Mouse (Mus musculus): ENCODE data around the gene Fam160a2.

Fam160a2 gene

DNA sequence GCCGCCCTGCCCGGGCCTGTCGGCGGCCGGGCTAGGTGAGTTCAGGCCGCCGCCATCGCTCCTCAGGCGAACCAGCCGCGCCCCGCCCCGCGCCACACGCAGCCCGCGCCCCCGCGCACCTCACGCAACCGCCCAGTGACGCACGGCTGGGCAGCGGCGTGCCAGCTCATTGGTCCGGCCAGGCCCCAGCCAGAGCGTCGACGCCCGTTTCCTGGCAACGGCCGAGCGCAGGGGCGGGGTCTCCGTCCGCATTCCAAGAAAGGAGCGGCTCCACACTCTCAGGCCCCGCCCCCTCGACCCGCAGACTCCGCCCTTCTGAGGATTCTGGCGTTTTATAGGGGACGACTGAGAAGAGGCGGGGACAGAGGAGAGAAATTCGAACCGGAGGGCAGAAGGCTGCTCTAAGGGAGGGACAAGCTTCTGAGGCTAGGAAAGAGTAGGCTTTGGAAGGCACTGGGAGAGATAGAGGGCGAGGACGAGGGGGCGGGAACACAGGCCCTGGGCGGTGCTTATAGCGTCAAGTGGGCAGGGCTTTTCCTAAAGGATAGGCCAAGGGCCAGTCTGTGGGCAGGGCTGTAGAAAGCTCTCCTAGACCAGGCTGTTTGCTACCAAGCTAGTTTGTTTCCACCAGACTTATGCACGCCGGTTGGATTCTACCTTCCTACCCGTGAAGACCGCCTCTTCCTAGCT lies at the start of gene Fam160a2:
Gene Fam160a2, minus strand, starts transcription at position 120 of the 690 bp plus-strand sequence.
- peak; percentile 99 for DNase-seq (ENCODE audit: low spot score in 2 of 2)

DNA sequence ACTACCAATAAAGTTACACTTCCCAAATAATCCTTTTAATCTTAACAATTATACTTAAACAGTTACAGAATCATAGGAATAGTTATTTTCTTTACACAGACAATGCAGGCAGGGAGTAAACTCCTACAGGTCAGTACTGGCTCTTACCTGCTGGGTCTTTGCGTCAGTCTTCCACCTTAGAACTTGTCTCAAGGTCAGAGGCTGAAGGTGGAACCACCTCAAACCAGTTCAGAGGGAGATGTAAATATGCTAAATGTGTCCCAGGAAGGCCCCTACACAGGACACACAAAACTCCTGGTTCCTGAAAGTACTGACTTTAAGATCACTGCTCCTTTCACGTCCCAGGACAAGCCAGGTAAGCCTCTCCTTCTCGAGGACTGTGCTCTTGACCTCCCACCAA lies 45.2 kb upstream of the Fam160a2 start:
- no peak for DNase-seq (ENCODE audit: low spot score in 2 of 2)

DNA sequence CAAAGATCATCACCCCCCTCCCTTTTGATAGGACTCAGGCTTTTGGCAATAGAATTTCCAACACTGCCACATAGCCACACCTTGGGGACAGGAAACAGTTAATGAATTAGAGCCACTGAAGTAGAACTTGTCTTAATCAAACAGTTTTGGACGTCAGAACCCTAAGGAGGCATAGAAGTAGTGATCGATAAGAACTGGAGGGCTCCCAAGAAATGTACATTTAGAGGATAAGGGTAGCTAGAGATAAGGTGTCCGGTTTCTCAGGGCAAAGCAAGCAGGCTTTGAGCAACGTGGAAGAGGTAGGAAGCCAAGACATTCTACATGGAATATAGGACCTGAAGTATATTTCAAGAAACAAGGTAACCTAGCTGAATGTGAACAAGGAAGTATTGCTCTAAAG lies 41.6 kb upstream of the Fam160a2 start:
- no peak for DNase-seq (ENCODE audit: low spot score in 2 of 2)

DNA sequence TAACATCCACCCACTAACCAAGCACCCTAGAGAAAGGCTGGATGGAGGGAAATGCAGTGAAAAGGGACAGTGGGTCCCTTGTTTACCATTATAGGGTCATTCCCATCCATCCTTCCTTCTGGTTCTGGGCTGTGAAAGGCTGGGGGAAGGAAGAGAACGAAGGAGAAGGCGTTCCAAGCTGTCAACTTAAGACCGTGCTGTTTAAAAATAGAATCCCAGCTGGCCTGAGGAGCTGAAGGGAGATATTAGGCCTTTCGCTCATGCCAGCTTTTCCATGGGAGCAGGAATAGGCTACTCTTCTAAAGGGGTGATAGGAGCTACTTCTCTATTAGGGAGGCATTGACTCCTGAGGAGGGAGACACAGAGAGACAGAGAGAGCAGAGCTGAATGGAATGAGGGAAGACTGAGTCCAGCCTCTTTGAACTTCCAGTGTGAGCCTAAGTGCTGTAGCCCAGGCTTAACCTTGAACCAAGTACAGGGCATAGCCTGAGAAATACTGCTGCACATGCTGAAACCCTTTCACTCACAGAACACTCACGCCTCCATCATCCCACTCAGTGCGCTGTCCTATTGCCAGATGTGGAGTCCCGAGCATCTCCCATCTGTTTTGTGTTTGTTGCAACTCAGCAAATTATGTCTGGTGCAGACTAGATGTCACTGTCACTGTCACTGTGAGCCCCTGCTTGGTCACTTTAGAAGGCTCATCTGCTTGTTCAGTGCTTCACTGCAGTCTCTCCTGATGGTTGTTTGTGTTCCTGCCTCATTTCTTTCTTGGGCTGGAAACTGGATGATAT lies 38.3 kb upstream of the Fam160a2 start:
- peak in 1 of 2 experiments; percentile 72 for DNase-seq (ENCODE audit: low spot score in 2 of 2)

DNA sequence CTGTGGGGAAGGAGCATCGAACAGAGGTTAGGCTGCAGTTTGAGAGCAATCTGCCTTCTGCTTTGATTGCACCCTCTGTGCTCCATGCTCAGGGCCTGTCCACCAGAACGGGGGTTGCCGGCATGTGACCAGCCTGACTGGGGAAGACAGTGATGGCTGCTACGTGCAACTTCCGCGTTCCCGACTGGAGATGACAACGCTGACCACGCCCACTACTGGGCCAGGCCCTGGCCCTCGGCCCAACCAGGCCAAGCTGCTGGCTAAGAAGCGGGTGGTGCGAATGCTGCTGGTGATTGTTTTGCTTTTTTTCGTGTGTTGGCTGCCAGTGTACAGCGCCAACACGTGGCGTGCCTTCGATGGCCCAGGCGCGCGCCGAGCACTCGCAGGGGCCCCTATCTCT lies 34.9 kb upstream of the Fam160a2 start:
- DNase-seq (ENCODE audit: low spot score in 2 of 2) = no peak

DNA sequence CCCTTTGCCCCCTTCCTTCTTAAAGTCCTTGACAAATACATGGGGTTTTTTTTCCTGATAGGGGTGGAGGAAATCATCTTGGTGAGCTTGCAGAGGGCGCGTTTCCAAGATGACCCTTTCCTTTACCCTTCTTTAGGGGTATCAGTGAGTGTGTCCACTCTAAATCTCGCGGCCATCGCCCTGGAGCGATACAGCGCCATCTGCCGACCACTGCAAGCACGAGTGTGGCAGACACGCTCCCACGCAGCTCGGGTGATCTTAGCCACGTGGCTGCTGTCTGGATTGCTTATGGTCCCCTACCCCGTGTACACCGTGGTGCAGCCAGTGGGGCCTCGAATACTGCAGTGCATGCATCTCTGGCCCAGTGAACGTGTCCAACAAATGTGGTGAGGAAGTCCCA lies 34.0 kb upstream of the Fam160a2 start:
- no peak for DNase-seq (ENCODE audit: low spot score in 2 of 2)

DNA sequence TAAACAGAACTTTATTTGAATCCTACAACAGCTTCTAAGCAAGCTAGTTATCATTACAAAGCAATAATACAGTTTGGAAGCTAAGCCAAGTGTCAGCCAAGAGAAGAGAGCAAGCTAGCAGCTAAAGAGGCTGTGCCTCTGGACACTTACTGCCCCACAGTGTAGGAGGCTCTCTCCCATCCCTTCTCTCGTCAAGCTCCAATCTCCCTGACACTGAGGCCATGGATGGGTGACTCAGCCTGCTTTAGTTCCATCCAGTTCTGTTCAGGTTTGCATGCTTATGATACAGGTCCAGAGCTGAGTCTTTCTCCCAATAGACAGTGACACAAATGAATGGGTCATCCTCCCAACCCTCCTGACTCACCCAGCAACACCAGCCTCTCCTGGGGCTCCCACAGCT lies 32.2 kb upstream of the Fam160a2 start:
- no peak for DNase-seq (ENCODE audit: low spot score in 2 of 2)

DNA sequence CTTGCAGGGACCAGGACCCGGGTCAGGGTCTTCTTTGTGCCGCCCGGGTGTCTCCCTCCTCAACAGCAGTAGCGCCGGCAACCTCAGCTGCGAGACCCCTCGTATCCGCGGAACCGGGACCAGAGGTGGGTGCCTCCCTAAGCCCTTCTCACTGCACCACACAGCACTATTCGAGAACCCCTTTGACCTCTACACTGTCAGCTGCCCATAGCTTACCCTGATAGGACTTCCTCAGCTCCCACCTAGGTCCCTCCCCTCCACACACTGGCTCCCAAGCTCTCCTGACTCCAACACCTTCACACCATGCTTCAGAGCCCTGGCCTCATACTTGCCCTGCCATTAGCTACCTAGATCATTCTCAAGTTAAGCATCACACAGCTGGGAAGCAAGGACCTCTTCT lies 26.2 kb upstream of the Fam160a2 start:
- DNase-seq (ENCODE audit: low spot score in 2 of 2) = no peak

DNA sequence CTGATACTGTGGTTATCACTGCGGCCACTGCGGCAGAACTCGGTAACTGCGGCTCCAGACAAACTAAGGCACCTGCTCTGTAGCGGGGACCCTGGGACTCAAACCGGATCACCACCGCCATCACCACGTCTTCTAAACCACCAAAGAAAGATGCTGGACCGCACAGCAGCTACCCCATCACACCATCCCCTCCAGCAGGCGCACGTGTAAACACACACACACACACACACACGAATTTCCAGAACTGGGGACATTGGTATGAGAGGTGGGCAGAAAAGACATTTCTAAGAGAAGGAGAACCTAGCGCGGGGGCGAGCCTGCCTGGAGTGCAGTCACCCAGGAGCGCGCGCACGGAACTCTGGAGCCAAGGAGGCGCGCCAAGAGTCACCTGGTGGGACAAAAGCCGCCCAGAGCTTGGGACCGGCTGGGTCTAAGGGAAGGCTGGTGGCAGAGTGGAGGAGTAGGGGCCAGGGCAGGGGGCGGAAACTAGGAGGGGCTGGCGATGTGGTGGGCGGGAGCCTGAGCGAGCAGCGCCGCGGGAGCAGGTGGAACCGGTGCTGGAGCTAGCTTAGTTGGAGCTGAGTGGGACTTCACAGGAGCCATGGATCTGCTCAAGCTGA lies 25.7 kb upstream of the Fam160a2 start, which contains the start of gene Cckbr:
Gene Cckbr, plus strand, starts transcription at position 308 of the 620 bp plus-strand sequence.
- peak; percentile 66 for DNase-seq (ENCODE audit: low spot score in 2 of 2)

DNA sequence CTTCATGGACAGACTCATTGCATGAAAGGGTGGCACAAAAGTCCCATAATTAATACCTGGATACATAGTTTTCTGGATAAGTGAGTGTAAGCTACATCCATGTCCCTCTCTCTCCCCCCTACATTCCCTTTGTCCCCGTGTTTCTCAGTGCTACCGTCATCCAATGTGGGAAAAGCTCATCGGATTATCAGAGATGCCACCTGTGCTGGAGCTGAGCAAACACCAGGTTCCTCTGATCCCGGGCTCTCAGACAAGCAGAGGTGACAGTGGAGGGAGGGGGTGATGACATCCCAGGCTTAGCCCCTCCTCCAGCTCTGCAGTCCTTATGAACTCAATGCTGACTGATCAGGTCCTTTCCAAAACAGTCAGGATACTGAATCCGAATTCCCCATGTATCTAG lies 24.5 kb upstream of the Fam160a2 start:
- no peak for DNase-seq (ENCODE audit: low spot score in 2 of 2)

DNA sequence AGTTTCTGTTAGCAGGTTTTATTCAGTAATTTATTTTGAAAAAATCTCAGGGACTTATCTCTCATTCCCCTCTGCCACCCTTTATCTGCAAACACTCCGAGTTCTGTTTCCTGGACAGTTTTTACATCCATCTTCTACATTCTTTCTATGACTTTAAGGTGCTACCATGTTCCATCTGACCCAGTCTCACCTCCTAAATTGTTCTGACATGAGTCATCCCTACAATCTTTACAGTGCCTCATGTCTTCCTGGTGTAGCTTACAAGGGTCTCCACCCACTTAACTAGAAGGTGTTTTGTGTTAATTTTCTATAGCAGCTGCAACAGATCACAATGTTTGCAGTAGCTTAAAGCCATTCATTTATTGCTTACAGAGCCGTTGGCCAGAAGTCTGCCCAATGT lies 21.0 kb upstream of the Fam160a2 start:
- DNase-seq (ENCODE audit: low spot score in 2 of 2) = no peak

DNA sequence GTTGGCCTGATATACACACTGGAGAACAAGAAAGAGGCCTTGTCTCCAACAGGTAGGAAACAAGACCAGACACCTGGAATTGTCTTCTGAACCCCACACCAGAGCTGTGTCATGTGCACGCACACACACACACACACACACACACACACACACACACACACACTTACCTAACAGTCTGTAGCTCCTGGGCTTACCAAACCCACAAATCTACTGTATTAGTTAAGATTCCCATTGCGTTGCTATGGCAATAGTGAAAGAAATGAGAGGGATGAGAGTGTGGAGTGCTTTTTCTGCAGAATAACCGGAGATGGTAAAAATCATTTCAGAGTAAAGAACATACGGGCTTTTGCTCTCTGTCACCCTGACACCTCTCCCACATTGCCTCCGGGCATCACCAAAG lies 18.3 kb upstream of the Fam160a2 start:
- no peak for DNase-seq (ENCODE audit: low spot score in 2 of 2)

DNA sequence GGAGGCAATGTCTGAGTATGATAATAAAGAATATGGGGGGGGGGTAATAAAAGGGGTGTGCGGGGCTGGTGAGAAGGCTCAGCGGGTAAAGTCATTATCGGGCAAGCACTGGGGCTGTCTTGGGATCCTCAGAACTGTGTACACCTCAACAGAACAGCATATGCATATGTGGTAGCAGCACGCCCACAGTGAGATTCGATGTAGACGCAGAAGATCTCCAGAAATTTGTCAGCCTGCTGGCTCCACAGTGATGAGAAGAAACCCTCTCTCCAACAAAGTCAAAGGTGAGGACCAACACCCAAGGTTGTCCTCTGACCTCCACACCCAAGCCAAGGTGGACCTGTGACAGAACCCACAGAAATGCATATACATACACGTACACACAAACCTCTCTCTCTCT lies 16.7 kb upstream of the Fam160a2 start:
- DNase-seq (ENCODE audit: low spot score in 2 of 2) = no peak

DNA sequence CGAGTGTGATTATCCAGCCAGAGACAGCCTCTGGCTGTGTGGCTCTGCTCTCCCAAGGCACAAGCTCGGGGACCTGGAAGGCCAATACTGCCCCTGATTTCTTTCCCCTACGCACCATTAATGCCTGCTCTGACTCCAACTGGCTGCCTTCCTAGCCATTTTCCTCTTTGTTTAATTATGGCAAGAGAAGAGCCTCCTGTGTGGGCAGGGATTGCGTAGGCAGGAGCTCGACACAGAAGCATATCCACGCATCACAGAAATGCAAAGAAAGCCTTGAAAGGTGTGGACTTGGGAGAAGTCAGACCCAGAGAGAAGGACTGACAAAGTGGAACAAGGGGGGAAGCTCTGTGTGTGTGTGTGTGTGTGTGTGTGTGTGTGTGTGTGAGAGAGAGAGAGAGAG lies 14.5 kb upstream of the Fam160a2 start:
- DNase-seq (ENCODE audit: low spot score in 2 of 2) = peak in 1 of 2 experiments; percentile 45

DNA sequence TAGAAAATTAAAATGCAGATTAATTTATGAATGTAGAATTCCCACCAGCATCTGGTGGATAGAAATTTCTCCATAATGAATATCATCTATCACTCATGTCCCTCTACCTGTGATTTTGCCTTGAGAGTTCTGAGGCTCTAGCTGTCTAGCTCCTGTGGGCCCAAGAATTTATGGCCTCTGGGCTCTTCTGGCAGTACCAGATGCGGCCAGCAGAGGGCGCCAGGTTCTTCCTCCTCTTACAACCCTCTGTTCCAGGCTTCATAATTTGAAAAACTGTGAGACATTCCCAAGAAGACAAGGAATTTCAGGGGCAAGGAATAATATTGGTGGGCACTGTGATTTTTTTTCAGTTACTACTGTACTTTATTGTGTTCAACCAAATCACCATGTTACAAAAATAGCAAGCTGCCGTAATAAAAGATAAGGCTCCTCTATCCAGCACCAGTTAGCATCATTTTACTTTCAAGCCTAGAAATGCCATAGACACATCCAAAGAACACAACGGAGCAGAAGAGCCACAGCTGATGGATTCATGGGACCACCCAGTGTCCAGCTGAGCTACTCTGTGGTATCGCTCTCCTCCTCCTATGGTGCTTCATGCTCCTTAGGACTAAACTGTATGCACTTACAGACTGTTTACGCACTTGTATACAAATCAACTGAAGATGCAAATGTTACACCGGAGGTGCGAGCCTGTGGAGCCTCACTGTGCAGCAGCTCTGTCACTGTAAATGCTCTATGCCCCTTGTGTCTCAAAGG lies 12.2 kb upstream of the Fam160a2 start:
- peak; percentile 82 to 94 for DNase-seq (ENCODE audit: low spot score in 2 of 2)

DNA sequence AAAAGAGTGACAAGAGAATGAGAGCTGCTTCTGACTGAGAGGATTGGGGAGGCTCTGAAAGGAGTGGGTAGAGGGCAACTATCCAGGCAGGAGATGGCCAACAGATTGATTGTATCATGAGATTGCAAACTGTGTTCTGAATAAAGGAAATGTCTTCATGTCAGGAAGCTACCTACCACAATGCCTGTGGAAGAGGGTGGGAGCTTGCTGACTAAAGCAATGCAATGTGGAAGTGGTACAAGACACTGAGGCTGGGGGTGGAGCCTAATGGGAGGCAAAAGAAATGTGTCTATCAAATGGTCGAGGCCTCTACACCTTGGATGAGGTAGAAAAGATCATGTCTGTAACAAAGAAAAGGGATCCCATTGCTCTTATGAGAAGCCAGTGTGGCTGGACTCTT lies 6.5 kb upstream of the Fam160a2 start:
- DNase-seq (ENCODE audit: low spot score in 2 of 2) = no peak

DNA sequence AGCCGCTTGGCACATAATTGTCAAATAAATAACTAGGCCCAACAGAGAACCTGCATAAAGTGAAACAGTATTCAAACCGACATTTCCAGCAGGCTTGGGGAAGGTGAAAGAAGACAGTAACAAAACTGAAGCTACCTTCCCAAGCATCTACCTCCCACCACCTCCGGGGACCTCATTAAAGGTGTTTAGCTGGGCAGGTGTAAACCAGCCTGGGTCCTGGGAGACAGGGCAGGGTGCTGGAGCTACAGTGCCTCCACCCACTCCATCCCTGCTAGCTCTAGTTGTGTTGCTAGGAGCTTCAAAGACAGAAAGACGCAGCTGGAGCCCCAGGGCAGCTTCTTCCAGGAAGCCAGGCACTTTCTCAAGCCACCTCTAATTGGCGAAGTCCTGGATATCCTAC lies 4.4 kb upstream of the Fam160a2 start, which contains the start of gene Cnga4:
Gene Cnga4, plus strand, starts transcription at position 301 of the 400 bp plus-strand sequence.
- no peak for DNase-seq (ENCODE audit: low spot score in 2 of 2)

DNA sequence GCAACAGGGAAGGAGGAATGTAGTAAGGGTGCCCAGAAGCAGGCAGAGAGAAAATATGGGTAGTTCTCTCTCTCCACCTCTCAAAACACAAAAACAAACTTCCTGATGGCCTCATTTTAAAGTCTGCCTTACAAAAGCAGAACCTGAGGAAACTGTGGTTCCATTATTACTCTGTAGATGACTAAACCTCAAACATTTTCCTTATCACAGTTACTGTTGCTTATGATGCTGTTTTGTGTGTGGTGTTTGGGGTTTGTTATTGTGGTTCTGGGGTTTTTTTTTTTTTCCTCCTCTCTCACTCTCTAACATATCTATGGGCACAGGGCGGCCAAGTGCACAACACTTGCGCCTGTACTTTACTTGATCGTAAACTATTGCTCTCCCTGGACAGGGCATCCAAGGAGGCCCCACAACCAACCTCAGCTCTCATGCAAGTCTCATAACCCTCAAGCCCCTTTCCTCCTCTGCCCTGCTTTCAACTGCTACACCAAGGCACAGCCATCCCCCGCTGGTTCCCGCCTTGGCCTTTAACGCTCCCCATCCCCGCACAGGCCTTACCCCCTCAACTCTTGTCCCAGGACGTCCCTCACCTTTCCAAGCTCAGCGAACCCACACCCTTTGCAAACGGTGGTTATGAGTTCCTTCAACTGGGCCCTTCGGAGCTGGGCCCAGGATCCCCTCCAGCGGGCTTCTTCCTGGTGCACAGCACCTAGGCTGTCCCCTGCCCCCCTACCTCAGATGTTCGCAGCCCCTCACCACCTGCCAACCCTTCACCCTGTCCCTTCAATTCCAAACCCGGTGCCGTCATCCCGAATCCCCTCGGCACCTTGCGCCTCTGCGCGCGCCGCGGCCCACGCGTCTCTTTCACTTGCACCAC lies 558 bp downstream of the Fam160a2 start:
- DNase-seq (ENCODE audit: low spot score in 2 of 2) = no peak

DNA sequence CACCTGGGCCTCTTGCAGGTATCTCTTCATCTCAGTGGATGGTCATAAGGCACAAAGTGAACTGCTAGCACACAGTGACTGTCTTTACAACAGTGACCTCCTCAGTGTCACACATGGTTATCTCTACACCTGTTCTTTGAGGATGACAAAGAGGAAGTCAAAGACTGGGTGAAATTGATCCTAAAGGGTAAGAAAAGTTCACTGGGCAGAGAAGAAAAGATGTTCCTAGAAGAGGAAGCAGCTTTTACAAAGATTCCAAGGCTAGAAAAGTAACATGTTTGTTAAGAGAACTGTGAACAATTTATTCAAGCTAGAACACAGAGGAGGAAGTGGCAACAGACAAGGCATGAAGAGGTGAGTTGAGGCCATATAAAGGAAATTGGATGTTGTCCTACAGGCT lies 3.7 kb downstream of the Fam160a2 start:
- DNase-seq (ENCODE audit: low spot score in 2 of 2) = no peak

DNA sequence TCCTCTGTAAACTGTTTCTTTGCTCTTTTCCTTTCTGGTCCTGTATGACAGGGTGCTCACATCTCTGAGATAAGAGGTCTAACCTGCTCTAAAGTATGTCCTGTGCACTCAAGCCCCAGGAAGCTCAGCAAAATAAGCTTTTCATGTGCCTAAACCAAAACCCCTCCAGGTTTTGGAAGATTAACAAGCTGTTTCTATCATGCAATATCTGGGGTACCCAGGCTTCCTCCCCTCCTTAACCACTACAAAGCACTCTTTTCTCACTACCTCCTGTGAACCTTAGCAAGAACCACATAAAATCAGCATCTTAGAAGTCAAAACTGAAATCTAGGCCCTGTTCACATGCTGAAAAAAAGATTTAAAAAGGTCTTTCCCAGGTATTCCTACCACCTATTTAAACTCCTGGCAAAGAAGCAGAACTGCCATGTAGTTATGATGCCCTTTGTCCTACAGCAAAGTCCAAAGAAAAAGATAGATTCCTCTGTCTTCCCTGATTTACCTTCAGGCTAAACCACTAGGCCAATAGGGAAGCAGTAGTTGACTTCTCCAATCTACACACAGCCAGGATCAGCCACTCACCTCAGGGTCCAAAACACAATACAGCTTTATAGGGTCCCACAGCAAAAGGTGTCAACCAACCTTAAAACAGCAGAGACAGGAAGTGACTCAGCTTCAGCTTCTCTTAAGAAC lies 4.6 kb downstream of the Fam160a2 start:
- DNase-seq (ENCODE audit: low spot score in 2 of 2) = no peak

Measured in frontal cortex, postnatal 36 days (tissue).